Mouse (Mus musculus) frontal cortex, postnatal 10 days (tissue): Measurements from ENCODE around the gene Zfhx3.

Experiments used
- DNase-seq, 2 experiments: peaks; one replicate each; pipeline ENCODE4 v3.0.0; 2022; ENCODE audit warnings: low spot score in 2 of 2, mixed read lengths in 1 of 2

The Zfhx3 gene

DNA sequence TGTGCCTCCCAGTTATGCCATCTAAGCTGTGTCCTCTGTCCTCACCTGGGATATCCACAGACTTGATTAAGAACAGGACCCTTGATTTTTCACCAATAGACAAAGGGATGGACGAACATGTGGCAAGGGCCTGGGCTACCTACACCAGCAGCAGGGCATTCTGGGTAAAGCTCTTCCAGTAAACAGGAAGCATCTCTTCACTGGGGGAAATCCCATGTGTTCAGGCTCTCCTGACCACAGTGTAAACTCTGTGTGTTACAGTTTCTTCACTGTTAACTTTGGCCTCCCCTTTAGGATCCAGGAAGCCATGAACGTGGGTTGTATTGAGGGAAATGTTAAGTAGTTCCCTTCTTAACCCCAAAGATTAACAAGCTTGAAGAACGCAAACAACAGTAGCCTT lies 906.0 kb downstream of the Zfhx3 start:
- DNase-seq: no peak

DNA sequence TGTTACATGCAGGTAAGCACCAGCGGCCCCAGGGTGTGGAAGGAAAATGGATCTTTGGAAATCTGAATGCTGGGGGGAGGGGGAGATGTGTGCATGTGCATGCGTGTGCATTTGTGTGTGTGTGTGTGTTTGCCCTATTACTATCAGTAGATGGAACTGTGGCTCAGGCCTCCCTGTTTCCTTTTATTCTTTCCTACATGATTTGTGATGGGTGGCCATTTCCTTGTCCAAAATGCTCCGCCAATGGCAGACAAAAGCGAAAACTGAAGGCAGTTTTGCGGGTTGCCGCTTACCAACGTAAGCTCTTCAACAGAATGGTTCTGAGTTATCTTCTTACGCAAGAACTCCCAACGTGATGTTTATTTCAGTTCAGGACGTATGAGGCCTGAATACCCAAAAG lies 910.6 kb downstream of the Zfhx3 start:
- DNase-seq: no peak

GRCm38 (mm10) chr8:108854444-108855102 lies 912.1 kb downstream of the Zfhx3 start:
- no peak for DNase-seq

DNA sequence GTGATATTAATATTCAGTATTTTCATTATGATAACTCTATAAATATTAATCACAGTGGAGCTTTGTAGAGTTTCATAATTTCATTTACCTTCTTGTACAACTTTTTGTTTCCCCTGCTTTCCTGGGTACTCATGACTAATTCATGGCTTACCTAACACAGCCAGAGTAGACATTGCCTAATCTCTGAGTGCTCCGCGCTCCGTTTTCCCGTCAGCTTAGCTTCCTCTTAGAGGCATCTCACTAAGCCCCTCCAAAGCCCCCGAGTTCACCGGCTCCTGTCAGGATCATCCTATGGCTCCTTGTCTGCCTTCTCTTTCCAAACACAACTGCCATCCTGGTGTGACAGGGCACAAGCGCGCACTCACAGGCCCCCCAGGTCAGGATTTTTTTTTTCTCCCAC lies 916.6 kb downstream of the Zfhx3 start:
- no peak for DNase-seq

GRCm38 (mm10) chr8:108859983-108860382 lies 917.5 kb downstream of the Zfhx3 start:
- DNase-seq: no peak

- DNase-seq: no peak
Observed at GRCm38 (mm10) chr8:108863440-108863839, 921.0 kb downstream of the Zfhx3 start.

- DNase-seq: no peak
Observed at GRCm38 (mm10) chr8:108866430-108866829, 924.0 kb downstream of the Zfhx3 start.

GRCm38 (mm10) chr8:108867482-108868258 lies 925.2 kb downstream of the Zfhx3 start:
- no peak for DNase-seq

- DNase-seq: no peak
Observed at GRCm38 (mm10) chr8:108868259-108869090, 926.0 kb downstream of the Zfhx3 start.

DNA sequence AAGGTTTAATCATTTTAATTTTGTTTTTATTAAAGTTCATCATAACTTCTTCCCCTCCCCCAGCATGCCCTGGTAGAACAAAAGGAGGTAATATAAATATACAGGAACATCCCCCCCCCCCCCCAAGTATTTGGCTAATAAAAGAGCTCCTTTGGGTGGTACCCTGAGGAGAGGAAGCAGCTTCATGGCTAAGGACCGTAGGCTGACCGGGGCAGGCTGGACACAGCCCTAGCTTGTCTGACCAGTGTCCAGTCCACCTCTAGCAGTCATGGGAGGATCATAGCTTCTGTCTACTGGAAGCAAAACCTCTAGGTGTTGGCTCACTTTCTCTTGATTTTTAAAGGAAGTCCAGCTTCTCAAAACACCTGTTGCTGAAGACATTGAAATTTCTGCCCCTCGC lies 927.0 kb downstream of the Zfhx3 start:
- no peak for DNase-seq

DNA sequence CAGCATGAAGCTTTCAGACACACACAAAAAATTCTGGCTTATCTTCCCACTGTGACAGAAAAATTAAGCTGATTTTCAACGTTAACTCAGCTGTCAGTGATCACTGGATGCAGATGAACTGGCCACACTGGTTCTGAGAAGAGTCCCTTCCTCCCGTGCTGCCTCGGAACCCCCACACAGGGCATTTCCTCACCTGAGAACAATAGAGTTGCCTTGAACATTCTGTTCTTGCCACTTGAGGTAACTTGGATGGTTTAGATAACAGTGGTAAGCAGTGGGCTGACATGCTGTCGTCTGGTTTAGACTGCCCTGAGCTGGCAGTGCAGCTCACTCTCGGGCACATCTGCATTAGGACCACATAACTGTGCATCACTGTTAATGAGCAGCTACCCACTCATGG lies 927.5 kb downstream of the Zfhx3 start:
- DNase-seq: no peak

GRCm38 (mm10) chr8:108870371-108870770 lies 927.9 kb downstream of the Zfhx3 start:
- no peak for DNase-seq

- no peak for DNase-seq
Observed at GRCm38 (mm10) chr8:108875722-108876121, 933.3 kb downstream of the Zfhx3 start.

GRCm38 (mm10) chr8:108880101-108880500 lies 937.7 kb downstream of the Zfhx3 start:
- no peak for DNase-seq

- DNase-seq: no peak
Observed at GRCm38 (mm10) chr8:108881336-108881735, 938.9 kb downstream of the Zfhx3 start.

DNA sequence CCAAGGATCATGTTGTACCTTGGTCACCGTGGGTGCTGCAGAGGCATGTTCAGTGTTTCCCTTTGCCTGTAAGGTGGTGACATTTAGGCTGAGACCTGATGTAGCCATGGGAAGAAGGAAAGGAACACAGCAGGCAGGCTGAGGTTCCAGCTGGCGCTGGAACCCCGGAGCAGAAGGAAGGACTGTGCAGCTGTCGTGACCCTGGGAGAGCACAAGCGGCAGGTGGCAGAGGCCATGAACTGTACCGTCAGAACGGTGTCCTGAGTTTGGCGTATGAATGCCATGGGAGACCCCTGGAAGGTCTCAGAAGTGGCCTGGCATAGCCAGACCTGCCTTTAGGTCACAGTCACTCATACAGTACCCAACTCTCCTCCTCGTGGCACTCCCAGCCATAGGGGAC lies 939.6 kb downstream of the Zfhx3 start:
- no peak for DNase-seq

DNA sequence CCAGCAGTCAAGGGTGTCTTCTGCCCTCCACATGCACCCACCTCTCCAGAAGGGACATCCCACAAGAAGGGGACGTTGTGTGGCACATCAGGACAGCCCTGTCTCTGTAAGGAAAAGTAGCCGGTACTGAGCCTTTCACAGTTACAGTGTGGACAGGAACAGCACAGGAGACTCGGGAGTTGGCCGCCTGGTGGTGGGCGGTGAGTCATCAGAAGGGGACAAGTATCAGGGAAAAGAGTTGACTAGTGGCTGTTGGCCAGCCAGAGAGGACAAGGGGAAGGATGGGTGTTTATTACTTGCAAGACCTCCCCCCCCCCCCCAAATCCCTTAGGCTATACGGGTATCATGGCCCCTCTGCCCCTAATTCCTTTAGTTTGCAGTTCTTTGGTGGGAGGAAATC lies 940.9 kb downstream of the Zfhx3 start:
- no peak for DNase-seq

DNA sequence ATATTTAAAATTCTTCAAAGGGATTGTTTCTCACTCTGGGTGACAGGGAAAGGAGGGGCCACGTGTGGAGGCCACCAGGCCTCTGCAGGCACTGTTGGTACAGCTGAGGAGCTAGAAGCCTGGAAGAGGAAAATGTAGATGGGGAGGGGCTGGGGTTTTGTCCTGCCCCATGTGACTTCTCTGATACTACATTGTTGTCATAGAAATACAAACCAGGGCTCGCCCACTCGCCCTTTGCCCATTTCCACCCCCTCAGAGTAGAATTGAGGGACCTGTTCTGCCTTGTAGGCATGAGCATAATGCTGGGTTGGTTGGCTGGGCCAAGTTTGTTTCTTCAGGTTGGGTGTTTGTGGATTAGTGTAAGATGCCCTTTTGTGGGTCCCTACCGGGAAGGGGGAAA lies 942.5 kb downstream of the Zfhx3 start:
- DNase-seq: no peak

DNA sequence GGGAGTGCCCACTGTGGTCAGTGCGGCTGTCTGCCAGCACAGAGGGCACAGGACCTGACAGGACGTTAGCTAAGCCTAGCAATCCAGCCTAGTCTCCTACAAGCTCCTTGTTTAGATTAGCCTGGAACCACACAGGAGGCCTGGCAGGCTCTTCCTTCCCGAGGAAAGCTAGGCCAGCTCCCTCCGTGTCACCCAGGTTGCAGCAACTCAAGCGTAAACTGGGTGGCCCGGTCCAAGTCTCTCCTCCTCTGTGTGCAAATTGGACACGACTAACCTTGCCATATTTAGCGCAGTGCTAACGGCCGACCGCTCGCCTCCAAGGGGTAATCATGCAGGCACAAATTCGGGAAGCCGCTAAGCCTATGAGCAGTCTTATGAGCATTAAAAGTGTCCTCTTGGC lies 943.0 kb downstream of the Zfhx3 start:
- DNase-seq: no peak

DNA sequence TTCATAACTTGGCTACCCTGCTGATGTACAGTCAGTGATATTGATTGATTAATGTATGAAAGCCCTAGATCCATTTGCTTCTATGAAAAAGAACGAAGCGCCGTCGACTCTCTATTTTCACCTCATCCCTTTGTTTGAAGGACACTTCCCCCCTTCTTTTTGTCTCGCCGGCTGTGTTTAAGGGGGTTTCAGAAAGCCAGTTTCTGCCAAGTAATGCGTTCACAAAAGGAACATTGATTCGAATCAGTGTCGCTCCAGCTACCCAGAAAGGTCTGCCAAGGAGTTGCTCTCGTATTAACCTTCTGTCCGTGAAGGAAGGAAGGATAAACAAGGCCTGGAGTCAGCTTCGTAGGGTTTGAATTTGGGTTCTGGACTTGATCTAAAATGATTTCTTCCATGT lies 943.4 kb downstream of the Zfhx3 start:
- DNase-seq: no peak

DNA sequence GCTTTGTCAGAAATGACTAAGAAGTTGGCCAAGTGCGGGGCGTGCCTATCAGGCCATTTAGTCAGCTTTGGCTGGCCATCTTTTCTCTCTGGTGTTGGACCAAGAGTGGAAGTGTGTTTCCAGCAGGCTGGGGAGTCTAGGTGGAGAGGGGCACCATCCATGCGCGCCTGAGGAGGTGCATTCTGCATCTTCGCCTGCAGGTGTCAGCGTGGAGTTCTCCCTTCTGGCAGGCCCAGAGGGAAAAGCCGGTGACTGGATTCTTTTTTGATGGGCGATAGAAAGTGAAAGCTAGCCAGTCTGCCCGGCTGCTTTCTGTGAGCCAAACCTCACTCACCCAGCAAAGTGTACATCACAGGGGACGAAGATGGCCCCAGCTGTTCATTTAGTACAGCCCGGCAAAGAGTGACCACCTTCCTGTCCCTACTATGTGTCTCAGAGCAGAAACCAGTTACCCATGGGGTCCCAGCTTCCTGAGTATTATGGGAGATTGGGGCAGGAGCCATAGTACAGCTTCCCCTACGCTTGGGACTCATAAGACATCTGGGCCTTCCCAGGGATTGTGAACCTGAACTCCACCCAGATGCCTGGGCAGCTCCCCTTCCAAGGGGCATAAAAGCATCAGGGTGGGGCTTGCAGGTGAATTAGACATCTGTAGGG lies 944.3 kb downstream of the Zfhx3 start:
- peak; percentile 48 to 80 for DNase-seq

DNA sequence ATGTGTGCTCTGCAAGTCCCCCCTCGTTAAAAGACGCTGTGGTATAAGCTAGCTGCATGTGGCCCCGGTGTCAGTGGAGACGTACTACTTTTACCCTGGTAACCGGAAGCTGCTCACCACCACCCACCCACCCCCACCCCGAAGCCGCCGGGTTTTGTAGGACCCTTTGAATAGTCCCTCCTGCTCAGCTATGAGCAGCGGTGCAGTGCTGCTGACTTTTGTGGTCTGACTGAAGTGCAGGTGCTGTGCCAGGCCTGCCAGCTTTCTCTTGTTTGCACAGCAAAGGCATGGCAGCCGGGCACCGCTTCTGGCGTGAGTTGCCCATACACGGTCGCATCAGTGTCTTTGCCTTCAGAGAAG lies 944.8 kb downstream of the Zfhx3 start:
- DNase-seq: no peak
